Mouse (Mus musculus) heart, embryonic 10.5 days (tissue): ENCODE data around the gene Ttc16. TPM values are rescaled to one million over a fixed set of nuclear protein-coding genes. Genes with fewer than 3 reads are reported as not detected.
A peak's percentile ranks its signal among the peaks of the same experiment; 100 is the strongest.

Experiments
- DNase-seq: peaks from one replicate; pipeline ENCODE4 v3.0.0-alpha.2; 2017; ENCODE audit warnings: low spot score
- H3K27ac ChIP-seq: fragments of 300-500 bp; sonication (generic); 2 replicates; pipeline ENCODE4 v1.5.1; 2016; ENCODE audit warnings: mild to moderate bottlenecking
- H3K27me3 ChIP-seq: fragments of 300-500 bp; sonication (generic); 2 replicates; pipeline ENCODE4 v1.6.1; 2016; ENCODE audit warnings: mild to moderate bottlenecking; ENCODE audit not compliant: poor library complexity, insufficient read depth, severe bottlenecking
- H3K36me3 ChIP-seq: fragments of 300-500 bp; sonication (generic); 2 replicates; pipeline ENCODE4 v1.6.1; 2016; ENCODE audit warnings: mild to moderate bottlenecking, moderate library complexity
- H3K4me1 ChIP-seq: fragments of 300-500 bp; sonication (generic); 2 replicates; pipeline ENCODE4 v1.6.1; 2016; ENCODE audit warnings: mild to moderate bottlenecking
- H3K4me3 ChIP-seq: fragments of 300-500 bp; sonication (generic); 2 replicates; pipeline ENCODE4 v1.5.1; 2016; ENCODE audit warnings: mild to moderate bottlenecking, moderate library complexity
- H3K9me3 ChIP-seq: fragments of 300-500 bp; sonication (generic); 2 replicates; pipeline ENCODE4 v1.6.1; 2016; ENCODE audit warnings: mild to moderate bottlenecking, moderate library complexity
- WGBS: fragments of 180-500 bp; shearing (Covaris S2); methylation state at CpG from one replicate; pipeline ENCODE4 v1.1.7; 2016; 5-methylcytosine and 5-hydroxymethylcytosine counted together
- polyA plus RNA-seq: library from polyadenylated mRNA; unstranded; fragments of >200 nt; fragmentation: Nextera tagmentation; extraction: Ambion mirVana; gene quantifications from 2 replicates; pipeline ENCODE4 v1.2.1, GENCODE M21; 2016

Ttc16 gene
- polyA plus RNA-seq, 1 experiment from 2014 or later = 0.29 TPM

DNA sequence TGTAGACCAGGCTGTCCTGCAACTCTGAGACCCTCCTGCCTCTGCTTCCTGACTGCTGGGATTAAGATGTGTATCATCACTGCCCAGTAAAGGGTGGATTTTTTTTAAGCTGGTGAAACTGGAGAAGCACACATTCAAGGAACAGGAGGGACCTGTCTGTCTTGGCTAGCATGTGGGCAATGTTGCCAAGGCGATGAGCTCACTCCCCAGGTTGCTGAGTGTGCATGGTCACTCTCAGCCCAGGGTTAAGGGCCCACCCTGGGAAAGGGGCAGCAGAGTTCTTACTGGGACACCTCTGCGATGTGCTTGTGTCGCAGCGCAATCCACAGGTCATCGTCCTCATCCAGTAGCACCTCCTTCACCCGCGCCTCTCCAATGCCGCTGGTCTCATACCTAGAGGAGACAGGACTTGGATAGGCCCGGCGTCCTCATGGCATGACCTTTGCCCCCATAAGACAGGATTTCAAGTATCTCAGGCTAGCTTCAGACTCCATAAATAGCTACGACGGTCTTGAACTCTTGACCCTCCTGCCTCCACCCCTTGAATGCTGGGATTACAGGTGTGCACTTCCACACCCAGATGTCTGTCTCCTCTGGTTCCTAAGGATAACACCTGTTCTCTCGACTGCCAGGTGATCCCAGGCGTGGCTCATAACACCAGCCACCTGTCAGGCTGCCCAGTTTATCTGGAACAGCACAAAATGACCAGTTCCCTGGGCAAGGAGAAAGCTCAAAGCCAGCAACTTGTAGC is 33.6 kb upstream of the Ttc16 start:
- no peak for DNase-seq
- 82% methylated on average over 14 of the region's 14 CpGs for WGBS
- Histone ChIP-seq H3K27ac (no peak overlapping the region), H3K4me3 (no peak overlapping the region), H3K4me1 (peaks cover 4% of the 10 kb centered on the region; the same call in 1 of the 2 replicates), H3K9me3 (no peaks in the 10 kb centered on the region), H3K36me3 (peaks cover 68% of the 10 kb centered on the region), H3K27me3 (no peaks in the 10 kb centered on the region)

DNA sequence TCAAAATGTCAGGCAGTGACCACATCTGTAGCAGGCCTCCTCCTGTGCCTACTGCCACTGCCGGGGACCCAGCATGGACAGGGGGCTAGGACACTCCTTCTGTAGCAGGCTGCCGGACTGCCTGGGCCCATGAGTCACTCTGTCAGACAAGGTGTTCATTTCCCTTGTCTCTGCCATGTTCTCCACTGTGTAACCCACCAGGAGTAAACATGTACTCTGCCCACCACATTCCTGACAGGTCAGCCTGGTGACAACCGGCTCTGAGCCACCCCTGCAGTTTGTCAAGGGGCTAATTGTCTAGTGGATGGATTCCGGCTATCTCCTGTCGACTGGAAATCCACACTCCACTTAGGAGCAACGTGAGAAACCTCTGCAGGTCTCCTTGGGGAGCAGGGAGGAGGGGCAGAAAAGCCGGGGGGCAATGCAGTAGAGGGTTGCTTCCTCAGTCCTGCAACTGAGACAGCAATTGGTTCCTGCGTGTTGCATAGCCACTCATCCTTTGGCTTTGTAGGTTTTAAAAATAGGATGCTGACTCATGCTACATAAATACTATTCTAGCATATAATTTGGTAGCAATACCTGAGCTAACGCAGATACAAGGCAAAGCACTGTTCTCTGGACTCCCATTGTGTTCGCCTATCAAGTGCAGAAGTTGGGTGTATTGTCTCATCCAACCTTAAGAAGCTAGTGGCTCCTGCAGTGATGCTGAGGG is 23.0 kb upstream of the Ttc16 start:
- peaks cover 78% of the 10 kb centered on the region for H3K36me3 ChIP-seq
- no peak overlapping the region for H3K4me3 ChIP-seq
- H3K27ac ChIP-seq = peak overlapping the region; percentile 67; the same call in 1 of the 2 replicates
- no peaks in the 10 kb centered on the region for H3K27me3 ChIP-seq
- H3K4me1 ChIP-seq = peaks cover 21% of the 10 kb centered on the region
- DNase-seq = peak; percentile 79
- H3K9me3 ChIP-seq = no peaks in the 10 kb centered on the region
- WGBS = 40% methylated on average over 10 of the region's 10 CpGs

DNA sequence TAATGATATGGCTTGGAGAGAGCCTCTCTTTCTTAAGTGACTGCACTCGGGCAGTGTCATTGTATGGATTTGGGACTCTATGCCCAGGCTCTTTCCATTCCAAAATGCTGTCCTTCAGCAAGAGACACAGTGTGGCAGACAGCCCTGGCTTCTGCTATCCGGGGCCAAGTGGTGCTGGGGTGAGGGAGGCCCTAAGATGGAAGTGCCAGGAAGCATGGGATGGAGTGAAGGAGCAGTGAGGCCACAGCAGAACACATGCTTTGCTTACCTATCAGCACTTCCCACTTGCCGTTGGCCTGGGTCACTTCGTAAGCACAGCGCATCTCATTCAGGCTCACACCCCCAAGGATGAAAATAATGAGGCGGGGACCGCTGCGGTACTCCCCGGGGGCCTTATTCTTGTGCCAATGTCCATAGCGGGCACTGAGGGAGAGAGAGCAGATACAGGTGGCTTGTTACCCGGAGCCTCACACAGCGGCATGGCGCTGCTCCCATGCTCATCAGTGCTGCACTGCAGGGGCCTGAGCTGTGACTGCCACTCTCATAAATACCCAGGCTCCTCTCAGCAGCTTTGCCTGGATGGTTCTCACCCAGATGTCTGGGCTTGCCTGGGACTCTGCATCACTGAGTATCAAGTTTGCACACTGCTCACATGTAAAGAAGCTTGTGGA is 20.4 kb upstream of the Ttc16 start:
- Histone ChIP-seq H3K4me1 (peaks cover 21% of the 10 kb centered on the region), H3K9me3 (no peaks in the 10 kb centered on the region), H3K27ac (no peak overlapping the region), H3K4me3 (no peak overlapping the region), H3K27me3 (no peaks in the 10 kb centered on the region), H3K36me3 (peaks cover 66% of the 10 kb centered on the region)
- DNase-seq = no peak
- 82% methylated on average over 13 of the region's 13 CpGs for WGBS

DNA sequence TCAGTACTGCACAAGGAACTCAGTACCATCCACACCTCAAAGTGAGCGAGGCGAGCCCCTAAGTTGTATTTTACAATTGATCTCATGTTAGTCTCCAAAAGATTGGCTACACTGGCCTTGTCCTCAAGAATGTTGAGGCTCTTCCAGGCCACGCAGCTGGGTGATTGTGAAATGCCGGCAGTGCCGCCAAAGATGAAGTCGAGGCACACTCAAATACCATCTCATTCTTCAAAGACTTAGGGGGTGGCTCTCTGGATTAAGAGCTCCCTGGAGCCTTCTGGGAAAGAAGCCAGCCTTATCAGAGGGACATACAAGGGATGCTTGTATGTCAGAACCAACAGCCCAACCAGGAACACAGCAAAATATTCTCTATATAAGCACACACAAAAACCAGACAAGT is 15.9 kb upstream of the Ttc16 start:
- H3K4me3 ChIP-seq = no peak overlapping the region
- 74% methylated on average over 6 of the region's 6 CpGs for WGBS
- H3K27me3 ChIP-seq = no peaks in the 10 kb centered on the region
- peaks cover 36% of the 10 kb centered on the region for H3K36me3 ChIP-seq
- no peaks in the 10 kb centered on the region for H3K9me3 ChIP-seq
- H3K4me1 ChIP-seq = no peaks in the 10 kb centered on the region; the same call in 1 of the 2 replicates
- no peak overlapping the region for H3K27ac ChIP-seq
- DNase-seq = no peak

DNA sequence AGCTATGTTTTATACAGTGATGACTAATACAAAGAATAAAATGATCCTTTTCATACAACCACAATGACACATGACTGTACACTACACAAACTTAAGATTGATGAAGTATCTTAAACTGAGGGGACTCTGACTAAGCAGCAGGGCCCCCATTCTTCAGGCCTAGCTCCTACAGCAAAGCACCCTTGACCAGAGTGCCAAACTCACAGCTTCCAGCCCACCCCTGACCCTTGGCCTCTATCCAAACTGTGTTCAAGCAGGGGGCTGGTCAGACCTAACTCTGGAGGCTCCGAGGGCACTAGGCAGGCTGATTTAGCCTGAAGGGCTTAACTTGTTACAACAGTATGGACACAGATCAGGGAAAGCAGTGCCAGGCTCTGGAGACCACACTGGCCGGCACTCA is 13.1 kb upstream of the Ttc16 start:
- no peak overlapping the region for H3K27ac ChIP-seq
- peaks cover 8% of the 10 kb centered on the region for H3K4me1 ChIP-seq
- no peaks in the 10 kb centered on the region for H3K9me3 ChIP-seq
- no peak for DNase-seq
- peaks cover 11% of the 10 kb centered on the region for H3K36me3 ChIP-seq
- no peak overlapping the region for H3K4me3 ChIP-seq
- 59% methylated on average over 2 of the region's 2 CpGs for WGBS
- H3K27me3 ChIP-seq = no peaks in the 10 kb centered on the region

DNA sequence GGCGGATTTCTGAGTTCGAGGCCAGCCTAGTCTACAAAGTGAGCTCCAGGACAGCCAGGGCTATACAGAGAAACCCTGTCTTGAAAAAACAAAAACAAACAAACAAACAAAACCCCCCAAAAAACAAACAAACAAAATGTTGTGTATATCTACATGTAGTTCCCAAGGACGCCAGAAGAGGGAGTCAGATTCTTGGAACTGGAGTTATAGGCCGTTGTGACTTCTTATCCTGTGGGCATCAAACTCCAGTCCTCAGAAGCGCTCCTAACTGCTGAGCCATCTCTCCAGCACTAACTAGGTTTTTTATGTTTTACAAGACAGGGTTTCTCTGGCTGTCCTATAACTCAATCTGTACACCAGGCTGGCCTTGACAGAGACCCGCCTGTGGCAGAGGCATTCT is 11.7 kb upstream of the Ttc16 start:
- H3K4me3 ChIP-seq = no peak overlapping the region
- 58% methylated on average over 6 of the region's 6 CpGs for WGBS
- no peaks in the 10 kb centered on the region for H3K9me3 ChIP-seq
- peaks cover 8% of the 10 kb centered on the region for H3K4me1 ChIP-seq
- no peaks in the 10 kb centered on the region for H3K27me3 ChIP-seq
- DNase-seq = no peak
- H3K27ac ChIP-seq = no peak overlapping the region
- 0 out of 2 replicates have a peak, but pooled peaks cover 4% of the 10 kb centered on the region for H3K36me3 ChIP-seq

DNA sequence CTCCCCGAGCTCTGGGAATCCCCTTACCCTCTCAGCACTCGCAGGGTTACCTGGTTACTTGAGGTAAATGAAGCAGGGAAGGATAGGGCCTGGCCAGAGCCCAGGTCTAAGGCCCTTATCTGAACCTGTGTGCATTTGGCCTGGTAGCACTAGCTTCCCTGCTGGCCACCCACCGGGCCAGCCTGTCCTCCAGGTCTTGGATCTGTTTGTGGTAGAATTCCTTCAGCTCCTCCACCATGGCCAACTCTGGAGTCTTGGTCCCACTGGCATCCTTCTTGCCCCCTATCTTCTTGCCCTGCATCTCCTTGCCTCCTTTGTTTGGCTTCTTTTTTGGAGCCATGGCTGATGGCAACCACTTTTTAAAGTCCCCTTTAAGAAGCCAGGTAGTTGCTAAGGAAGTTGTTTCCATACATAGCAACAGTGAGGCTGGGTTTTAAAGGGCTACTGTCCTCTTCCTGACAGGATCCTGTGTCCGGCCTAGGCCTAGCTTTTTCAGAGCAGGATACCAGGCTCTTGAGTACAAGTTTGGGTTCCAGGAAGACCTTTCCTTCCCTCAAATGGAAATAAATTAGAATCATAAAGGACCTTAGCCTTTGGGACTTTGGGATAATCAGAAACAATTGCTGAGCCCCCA is 8.7 kb upstream of the Ttc16 start, which contains the start of gene Cfap157:
Gene Cfap157 (minus strand): TSS at position 381 of the 634 bp plus-strand sequence.
- H3K9me3 ChIP-seq = no peaks in the 10 kb centered on the region
- peaks cover 16% of the 10 kb centered on the region for H3K4me1 ChIP-seq
- H3K27me3 ChIP-seq = no peaks in the 10 kb centered on the region
- H3K4me3 ChIP-seq = no peak within 1 kb of the TSS; the same call in 1 of the 2 replicates
- WGBS = 47% methylated on average over 4 of the region's 4 CpGs
- no peak for DNase-seq
- H3K36me3 ChIP-seq = no peaks in the 10 kb centered on the region
- peak within 1 kb of the TSS; percentile 69 for H3K27ac ChIP-seq

DNA sequence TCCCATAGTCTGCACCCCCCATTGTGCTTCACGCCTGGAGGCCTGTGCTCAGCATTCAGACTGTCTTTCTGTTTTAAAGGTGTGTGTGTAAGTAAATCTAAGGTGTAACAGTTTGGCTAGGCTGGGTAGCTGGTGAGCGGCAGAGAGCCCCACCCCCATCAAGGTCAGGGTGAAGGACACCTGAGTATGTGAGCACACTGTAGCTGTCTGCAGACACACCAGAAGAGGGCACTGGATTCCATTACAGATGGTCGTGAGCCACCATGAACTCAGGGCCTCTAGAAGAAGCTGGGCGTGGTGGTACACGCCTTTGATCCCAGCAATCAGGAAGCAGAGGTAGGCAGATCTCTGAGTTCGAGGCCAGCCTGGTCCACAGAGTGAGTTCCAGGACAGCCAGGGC is 6.3 kb upstream of the Ttc16 start:
- Histone ChIP-seq H3K4me1 (peaks cover 21% of the 10 kb centered on the region), H3K36me3 (no peaks in the 10 kb centered on the region), H3K27me3 (peaks cover 17% of the 10 kb centered on the region), H3K27ac (no peak overlapping the region; the same call in 1 of the 2 replicates), H3K9me3 (no peaks in the 10 kb centered on the region), H3K4me3 (no peak overlapping the region)
- no peak for DNase-seq
- WGBS = 68% methylated on average over 6 of the region's 6 CpGs

DNA sequence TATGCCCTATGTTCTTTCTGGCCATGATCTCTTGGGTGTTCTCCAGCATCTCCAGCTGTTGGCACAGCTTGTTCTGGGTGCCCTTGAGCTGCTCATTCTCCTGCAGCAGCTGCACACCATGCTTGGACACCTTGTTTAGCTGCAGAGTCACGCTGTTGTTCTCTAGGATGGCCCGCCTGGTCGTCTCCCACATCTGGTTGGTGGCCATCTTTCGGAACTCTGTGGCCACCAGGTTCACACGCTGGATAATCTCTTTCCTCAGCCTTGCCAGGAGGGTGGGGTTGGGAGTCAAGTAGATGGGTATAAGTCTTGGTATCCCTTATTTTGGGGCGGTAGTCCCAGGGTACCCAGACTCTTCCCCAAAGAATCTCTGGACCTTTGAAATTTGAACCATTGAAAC is 4.3 kb upstream of the Ttc16 start:
- WGBS = 82% methylated on average over 6 of the region's 6 CpGs
- no peaks in the 10 kb centered on the region for H3K36me3 ChIP-seq
- peaks cover 33% of the 10 kb centered on the region for H3K4me1 ChIP-seq
- H3K4me3 ChIP-seq = no peak overlapping the region
- H3K27me3 ChIP-seq = peaks cover 23% of the 10 kb centered on the region
- no peak overlapping the region for H3K27ac ChIP-seq
- DNase-seq = no peak
- H3K9me3 ChIP-seq = no peaks in the 10 kb centered on the region

DNA sequence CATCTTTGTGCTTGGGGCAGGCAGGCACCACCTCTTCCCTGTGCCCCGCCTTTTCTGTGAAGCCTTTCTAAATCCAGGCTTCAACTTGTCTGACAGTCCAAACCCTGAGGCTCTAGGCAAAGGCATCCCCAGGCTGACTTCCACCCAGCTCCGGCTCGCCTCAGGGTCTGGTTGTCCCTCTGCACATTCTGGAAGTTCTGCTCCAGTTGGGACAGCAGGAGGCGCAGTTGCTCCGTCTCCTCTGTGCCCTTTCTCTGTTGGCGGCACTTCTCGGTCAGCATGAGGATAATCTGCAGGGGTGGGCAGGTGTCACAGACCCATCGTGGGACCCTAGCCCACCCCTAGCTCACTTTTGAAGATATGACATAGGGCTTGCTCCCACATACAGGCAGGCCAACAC is 3.7 kb upstream of the Ttc16 start:
- H3K27me3 ChIP-seq = peaks cover 23% of the 10 kb centered on the region

DNA sequence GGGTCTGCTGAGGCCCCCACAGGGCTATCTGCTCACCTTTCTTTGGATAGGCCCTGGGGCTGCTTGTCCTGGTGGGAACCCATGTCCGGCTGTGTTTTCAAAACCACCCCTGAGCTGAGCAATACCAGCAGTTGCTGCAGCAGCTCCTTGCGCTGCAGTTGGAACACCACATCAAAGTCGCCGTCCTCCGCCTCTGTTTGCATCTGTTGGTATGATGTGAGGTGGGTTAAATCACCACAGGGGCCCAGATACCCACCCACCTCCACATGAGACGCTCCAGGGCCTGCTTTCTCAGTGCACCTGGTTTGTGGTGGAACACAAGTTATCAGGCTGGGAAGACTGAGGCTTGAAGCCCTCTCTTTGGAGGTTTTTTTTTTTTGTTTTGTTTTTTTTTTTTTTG is 2.6 kb upstream of the Ttc16 start:
- Histone ChIP-seq H3K9me3 (no peaks in the 10 kb centered on the region), H3K4me1 (peaks cover 29% of the 10 kb centered on the region), H3K4me3 (no peak overlapping the region), H3K27ac (no peak overlapping the region), H3K27me3 (peaks cover 23% of the 10 kb centered on the region), H3K36me3 (no peaks in the 10 kb centered on the region)
- 90% methylated on average over 6 of the region's 6 CpGs for WGBS
- DNase-seq = no peak

More for the DNA sequence above, 3.7 kb upstream of the Ttc16 start:
- Histone ChIP-seq H3K27ac (no peak overlapping the region), H3K36me3 (no peaks in the 10 kb centered on the region), H3K9me3 (no peaks in the 10 kb centered on the region), H3K4me3 (no peak overlapping the region), H3K4me1 (peaks cover 32% of the 10 kb centered on the region)
- peak; percentile 85 for DNase-seq
- 13% methylated on average over 8 of the region's 8 CpGs for WGBS

DNA sequence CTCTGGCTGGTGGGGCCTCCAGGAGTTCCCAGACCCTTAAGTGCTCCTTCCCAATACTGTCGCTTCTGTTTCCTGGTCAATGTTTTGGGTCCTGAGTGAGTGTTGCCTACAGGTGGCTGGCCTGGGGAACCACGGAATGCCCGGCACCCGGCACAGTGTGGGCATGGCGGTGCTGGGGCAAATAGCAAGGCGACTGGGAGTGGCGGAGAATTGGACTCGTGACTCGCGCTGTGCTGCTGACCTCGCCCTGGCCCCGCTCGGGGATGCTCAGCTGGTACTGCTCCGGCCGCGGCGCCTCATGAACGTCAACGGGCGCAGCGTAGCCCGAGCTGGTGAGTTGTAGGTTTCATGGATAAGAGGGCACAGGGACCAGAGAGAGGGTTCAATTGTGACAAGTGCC is 759 bp upstream of the Ttc16 start:
- H3K9me3 ChIP-seq = no peaks in the 10 kb centered on the region
- peaks cover 36% of the 10 kb centered on the region for H3K4me1 ChIP-seq
- peak overlapping the region; percentile 74 for H3K4me3 ChIP-seq
- no peaks in the 10 kb centered on the region for H3K36me3 ChIP-seq
- 25% methylated on average over 22 of the region's 22 CpGs for WGBS
- DNase-seq = no peak
- 0 out of 2 replicates have a peak overlapping the region, but pooled peaks have one; percentile 87 for H3K27ac ChIP-seq
- H3K27me3 ChIP-seq = peaks cover 23% of the 10 kb centered on the region
